Mouse (Mus musculus): Measurements from ENCODE around the gene Bdkrb1. TPM values are rescaled to one million over a fixed set of nuclear protein-coding genes. Genes with fewer than 3 reads are reported as not detected.

Gene Bdkrb1
- polyA plus RNA-seq, 1 experiment, result 0.15 TPM

DNA sequence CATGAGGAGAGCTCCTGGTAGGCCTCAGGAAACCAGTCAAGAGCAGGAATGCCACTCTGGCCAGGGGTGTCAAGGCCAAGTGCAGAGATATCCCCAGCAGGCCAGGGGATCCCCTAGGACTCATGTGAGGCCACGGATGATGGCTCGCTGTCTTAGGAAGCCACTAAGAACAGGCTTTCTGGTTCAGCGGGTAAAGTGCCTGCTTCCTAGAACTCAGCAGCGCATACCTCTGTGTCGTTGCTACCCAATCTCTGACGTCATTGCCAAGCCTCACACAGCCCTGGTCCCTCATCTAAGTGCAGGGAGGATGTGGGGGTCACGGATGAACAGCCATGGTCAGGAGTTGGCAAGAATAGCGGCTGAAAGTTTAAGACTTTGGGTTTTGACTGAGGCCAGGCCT lies 5.8 kb upstream of the Bdkrb1 start:
- H3K4me3 ChIP-seq (ENCODE audit: extremely low read depth, insufficient read depth, insufficient read length), result no peak overlapping the region
- 41% methylated on average over 8 of the region's 8 CpGs for WGBS
- H3K27me3 ChIP-seq (ENCODE audit: control insufficient read depth, insufficient read depth, low read length), result no peaks in the 10 kb centered on the region
- H3K27ac ChIP-seq (ENCODE audit: insufficient read depth, low read length), result 0 out of 2 replicates have a peak overlapping the region, but pooled peaks have one; percentile 11
- TF ChIP-seq CTCF (IDR thresholded peaks at IDR 0.05; ENCODE audit: extremely low read depth, insufficient read depth, insufficient read length, insufficient replicate concordance) (no peak), POLR2A (IDR thresholded peaks at IDR 0.05; ENCODE audit: low read depth, low read length) (no peak)
- peaks cover 12% of the 10 kb centered on the region; the same call in 1 of the 2 replicates for H3K4me1 ChIP-seq (ENCODE audit: control insufficient read depth, insufficient read depth, insufficient read length)
- peak; percentile 14 to 86 for DNase-seq (ENCODE audit: low read depth in 1 of 2, low spot score in 2 of 2)
- no peaks in the 10 kb centered on the region for H3K36me3 ChIP-seq (ENCODE audit: control insufficient read depth, insufficient read depth, low read length)

- WGBS, result 62% methylated on average over 10 of the region's 10 CpGs
- Histone ChIP-seq H3K4me3 (ENCODE audit: extremely low read depth, insufficient read depth, insufficient read length) (no peak overlapping the region), H3K27me3 (ENCODE audit: control insufficient read depth, insufficient read depth, low read length) (no peaks in the 10 kb centered on the region), H3K36me3 (ENCODE audit: control insufficient read depth, insufficient read depth, low read length) (no peaks in the 10 kb centered on the region), H3K27ac (ENCODE audit: insufficient read depth, low read length) (no peak overlapping the region), H3K4me1 (ENCODE audit: control insufficient read depth, insufficient read depth, insufficient read length) (peaks cover 12% of the 10 kb centered on the region; the same call in 1 of the 2 replicates)
- TF ChIP-seq POLR2A (IDR thresholded peaks at IDR 0.05; ENCODE audit: low read depth, low read length), result no peak
- no peak for TF ChIP-seq CTCF (IDR thresholded peaks at IDR 0.05; ENCODE audit: extremely low read depth, insufficient read depth, insufficient read length, insufficient replicate concordance)
- DNase-seq (ENCODE audit: low read depth in 1 of 2, low spot score in 2 of 2), result no peak
Measured at GRCm38 (mm10) chr12:105598503-105598902, 4.4 kb upstream of the Bdkrb1 start.

- 88% methylated on average over 5 of the region's 5 CpGs for WGBS
- Histone ChIP-seq H3K4me3 (ENCODE audit: extremely low read depth, insufficient read depth, insufficient read length) (no peak overlapping the region), H3K36me3 (ENCODE audit: control insufficient read depth, insufficient read depth, low read length) (no peaks in the 10 kb centered on the region), H3K27me3 (ENCODE audit: control insufficient read depth, insufficient read depth, low read length) (no peaks in the 10 kb centered on the region), H3K27ac (ENCODE audit: insufficient read depth, low read length) (no peak overlapping the region), H3K4me1 (ENCODE audit: control insufficient read depth, insufficient read depth, insufficient read length) (peaks cover 12% of the 10 kb centered on the region; the same call in 1 of the 2 replicates)
- TF ChIP-seq CTCF (IDR thresholded peaks at IDR 0.05; ENCODE audit: extremely low read depth, insufficient read depth, insufficient read length, insufficient replicate concordance), result no peak
- no peak for TF ChIP-seq POLR2A (IDR thresholded peaks at IDR 0.05; ENCODE audit: low read depth, low read length)
- DNase-seq (ENCODE audit: low read depth in 1 of 2, low spot score in 2 of 2), result no peak
Measured at GRCm38 (mm10) chr12:105599098-105599497, 3.8 kb upstream of the Bdkrb1 start.

DNA sequence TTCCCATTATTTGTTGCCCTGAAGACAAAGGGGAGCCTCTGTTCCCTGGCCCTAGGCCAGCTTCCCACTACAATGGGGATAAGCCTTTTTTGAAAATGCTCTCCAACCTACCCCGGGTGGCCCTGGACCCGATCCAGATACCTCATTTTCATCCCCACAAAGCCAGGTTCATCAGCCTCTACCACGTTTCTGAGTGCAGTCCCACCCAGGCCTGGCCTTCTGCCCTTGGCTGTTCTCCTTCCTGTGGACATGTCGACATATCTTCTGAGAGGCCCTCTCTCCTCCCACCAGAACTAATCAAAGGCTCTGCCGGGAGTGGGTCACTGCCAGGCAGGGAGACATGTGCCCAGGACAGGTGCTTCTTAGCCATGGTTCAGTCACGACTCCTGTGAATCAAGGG lies 1.3 kb upstream of the Bdkrb1 start:
- H3K36me3 ChIP-seq (ENCODE audit: control insufficient read depth, insufficient read depth, low read length), result no peaks in the 10 kb centered on the region
- 82% methylated on average over 6 of the region's 6 CpGs for WGBS
- DNase-seq (ENCODE audit: low read depth in 1 of 2, low spot score in 2 of 2), result no peak
- H3K4me1 ChIP-seq (ENCODE audit: control insufficient read depth, insufficient read depth, insufficient read length), result peaks cover 12% of the 10 kb centered on the region; the same call in 1 of the 2 replicates
- H3K27me3 ChIP-seq (ENCODE audit: control insufficient read depth, insufficient read depth, low read length), result no peaks in the 10 kb centered on the region
- TF ChIP-seq CTCF (IDR thresholded peaks at IDR 0.05; ENCODE audit: extremely low read depth, insufficient read depth, insufficient read length, insufficient replicate concordance) (no peak), POLR2A (IDR thresholded peaks at IDR 0.05; ENCODE audit: low read depth, low read length) (no peak)
- H3K27ac ChIP-seq (ENCODE audit: insufficient read depth, low read length), result no peak overlapping the region
- no peak overlapping the region for H3K4me3 ChIP-seq (ENCODE audit: extremely low read depth, insufficient read depth, insufficient read length)

DNA sequence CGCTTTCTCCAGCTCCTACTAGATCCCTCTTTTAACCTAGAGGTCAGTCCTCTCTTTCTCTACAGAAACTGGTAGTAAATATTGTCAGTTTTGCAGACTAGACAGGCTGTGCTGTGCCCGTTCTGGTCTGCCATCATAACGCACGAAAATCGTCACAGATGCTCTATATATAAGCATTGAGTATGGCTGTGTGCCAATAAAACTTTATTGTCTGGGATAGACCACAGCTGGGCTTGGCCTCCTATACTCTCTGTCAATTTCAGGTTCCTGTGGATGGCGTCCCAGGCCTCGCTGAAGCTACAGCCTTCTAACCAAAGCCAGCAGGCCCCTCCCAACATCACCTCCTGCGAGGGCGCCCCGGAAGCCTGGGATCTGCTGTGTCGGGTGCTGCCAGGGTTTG lies 1.0 kb downstream of the Bdkrb1 start:
- 92% methylated on average over 11 of the region's 11 CpGs for WGBS
- TF ChIP-seq CTCF (IDR thresholded peaks at IDR 0.05; ENCODE audit: extremely low read depth, insufficient read depth, insufficient read length, insufficient replicate concordance) (no peak), POLR2A (IDR thresholded peaks at IDR 0.05; ENCODE audit: low read depth, low read length) (no peak)
- H3K27me3 ChIP-seq (ENCODE audit: control insufficient read depth, insufficient read depth, low read length), result no peaks in the 10 kb centered on the region
- no peak overlapping the region for H3K4me3 ChIP-seq (ENCODE audit: extremely low read depth, insufficient read depth, insufficient read length)
- H3K27ac ChIP-seq (ENCODE audit: insufficient read depth, low read length), result no peak overlapping the region
- no peaks in the 10 kb centered on the region for H3K4me1 ChIP-seq (ENCODE audit: control insufficient read depth, insufficient read depth, insufficient read length)
- no peak for DNase-seq (ENCODE audit: low read depth in 1 of 2, low spot score in 2 of 2)
- no peaks in the 10 kb centered on the region for H3K36me3 ChIP-seq (ENCODE audit: control insufficient read depth, insufficient read depth, low read length)

GRCm38 (mm10) chr12:105605212-105605611 lies 2.3 kb downstream of the Bdkrb1 start:
- no peak overlapping the region for H3K4me3 ChIP-seq (ENCODE audit: extremely low read depth, insufficient read depth, insufficient read length)
- no peaks in the 10 kb centered on the region for H3K4me1 ChIP-seq (ENCODE audit: control insufficient read depth, insufficient read depth, insufficient read length)
- TF ChIP-seq CTCF (IDR thresholded peaks at IDR 0.05; ENCODE audit: extremely low read depth, insufficient read depth, insufficient read length, insufficient replicate concordance) (no peak), POLR2A (IDR thresholded peaks at IDR 0.05; ENCODE audit: low read depth, low read length) (no peak)
- no peak for DNase-seq (ENCODE audit: low read depth in 1 of 2, low spot score in 2 of 2)
- H3K36me3 ChIP-seq (ENCODE audit: control insufficient read depth, insufficient read depth, low read length), result no peaks in the 10 kb centered on the region
- no peaks in the 10 kb centered on the region for H3K27me3 ChIP-seq (ENCODE audit: control insufficient read depth, insufficient read depth, low read length)
- no peak overlapping the region for H3K27ac ChIP-seq (ENCODE audit: insufficient read depth, low read length)
- 91% methylated on average over 8 of the region's 8 CpGs for WGBS

- Histone ChIP-seq H3K36me3 (ENCODE audit: control insufficient read depth, insufficient read depth, low read length) (no peaks in the 10 kb centered on the region), H3K4me1 (ENCODE audit: control insufficient read depth, insufficient read depth, insufficient read length) (no peaks in the 10 kb centered on the region), H3K27me3 (ENCODE audit: control insufficient read depth, insufficient read depth, low read length) (no peaks in the 10 kb centered on the region), H3K27ac (ENCODE audit: insufficient read depth, low read length) (no peak overlapping the region), H3K4me3 (ENCODE audit: extremely low read depth, insufficient read depth, insufficient read length) (no peak overlapping the region)
- WGBS, result 83% methylated on average over 4 of the region's 4 CpGs
- TF ChIP-seq POLR2A (IDR thresholded peaks at IDR 0.05; ENCODE audit: low read depth, low read length), result no peak
- no peak for TF ChIP-seq CTCF (IDR thresholded peaks at IDR 0.05; ENCODE audit: extremely low read depth, insufficient read depth, insufficient read length, insufficient replicate concordance)
- no peak for DNase-seq (ENCODE audit: low read depth in 1 of 2, low spot score in 2 of 2)
Measured at GRCm38 (mm10) chr12:105606881-105607280, 4.0 kb downstream of the Bdkrb1 start.

Data from spleen, adult 2 months (tissue).